Mouse (Mus musculus): ENCODE measurements around the gene Srp14.
A peak's percentile ranks its signal among the peaks of the same experiment; 100 is the strongest.

The Srp14 gene

GRCm38 (mm10) chr2:118479550-118479909, at the start of gene Srp14:
TSS of gene Srp14 (minus strand) at chr2:118479711.
- DNase-seq, result peak; percentile 97

DNA sequence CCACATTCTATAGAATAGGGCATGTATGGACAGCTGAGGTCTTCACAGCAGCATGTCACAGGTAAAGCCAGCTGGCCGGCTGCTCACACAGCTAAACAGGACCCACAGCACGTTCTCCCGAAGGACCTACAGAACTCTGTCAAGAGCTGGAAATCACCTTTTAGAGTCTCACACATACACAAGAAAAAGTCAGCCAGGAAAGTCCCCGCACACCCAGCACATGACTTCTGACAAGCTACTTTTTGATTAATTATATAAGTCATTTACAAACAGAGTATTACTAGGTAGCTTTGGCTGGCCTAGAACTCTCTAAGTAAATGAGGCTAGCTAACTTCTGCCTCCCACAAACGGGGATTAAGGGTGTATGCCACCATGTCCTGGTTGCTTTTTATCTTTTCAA, 47.0 kb upstream of the Srp14 start:
- no peak for DNase-seq

DNA sequence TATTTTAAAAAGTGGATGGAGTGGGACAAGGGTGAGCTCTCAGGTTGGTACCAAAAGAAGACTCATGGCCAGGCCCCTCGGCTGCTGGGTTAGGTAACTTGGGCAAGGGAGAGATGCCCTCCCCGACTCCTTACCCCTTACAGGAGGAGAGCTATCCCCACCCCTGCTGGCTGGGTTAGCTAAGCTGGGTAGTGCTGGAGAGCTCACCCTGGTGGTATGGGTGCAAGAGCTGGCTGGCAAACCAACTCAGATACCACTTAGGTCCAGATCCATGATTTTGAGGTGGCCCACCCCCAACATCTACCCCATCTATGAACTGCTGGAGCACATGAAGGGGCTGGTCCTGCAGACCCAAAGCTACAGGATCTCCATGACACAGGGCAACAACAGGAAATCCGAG, 45.3 kb upstream of the Srp14 start:
- no peak for DNase-seq

DNA sequence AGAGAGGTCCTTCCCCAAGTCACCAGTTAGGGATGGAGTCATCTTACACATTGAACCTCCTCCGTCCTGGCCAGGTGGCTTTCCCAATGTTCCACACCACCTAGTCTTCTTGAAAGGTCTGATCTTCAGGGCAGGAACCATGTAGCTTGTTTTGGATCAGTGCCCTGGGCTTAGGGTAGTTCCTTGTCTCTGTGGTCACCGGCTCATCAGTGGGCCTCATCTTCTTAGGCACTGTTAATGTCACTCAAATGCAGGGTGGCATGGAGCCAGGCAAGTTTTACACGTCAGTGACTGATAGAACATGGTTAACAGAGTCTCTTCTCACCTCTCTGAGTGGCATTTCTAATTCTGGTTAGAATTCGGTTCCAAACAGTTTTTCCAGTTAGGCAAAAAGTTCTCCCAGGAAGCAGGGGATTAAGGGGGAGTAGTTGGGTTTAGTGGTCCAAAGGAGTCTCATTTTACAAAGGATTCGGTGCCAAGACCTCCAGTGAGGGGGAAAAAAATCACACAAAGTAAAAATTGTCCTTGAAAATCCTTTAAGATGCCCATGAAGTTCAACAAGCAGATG, 43.7 kb upstream of the Srp14 start:
- no peak for DNase-seq

DNA sequence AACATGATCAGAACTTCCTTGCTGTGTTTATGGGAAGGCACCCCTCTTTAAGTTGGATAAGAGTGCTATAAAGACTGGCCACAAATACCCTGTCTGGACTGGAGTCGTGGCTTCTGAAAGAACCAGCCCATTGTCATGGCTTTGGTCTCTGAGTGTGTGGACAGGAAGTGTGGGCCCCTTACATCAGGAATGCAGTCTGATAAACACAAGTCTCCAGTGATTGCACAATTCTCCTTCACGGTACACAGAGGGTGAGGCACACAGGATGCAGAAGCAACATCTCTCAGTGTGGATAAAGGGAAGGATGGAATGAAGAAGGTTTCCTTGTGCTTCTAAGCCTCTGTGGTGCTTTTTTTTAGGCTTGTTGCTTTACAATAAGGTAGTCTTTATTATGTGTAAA, 42.8 kb upstream of the Srp14 start:
- no peak for DNase-seq

DNA sequence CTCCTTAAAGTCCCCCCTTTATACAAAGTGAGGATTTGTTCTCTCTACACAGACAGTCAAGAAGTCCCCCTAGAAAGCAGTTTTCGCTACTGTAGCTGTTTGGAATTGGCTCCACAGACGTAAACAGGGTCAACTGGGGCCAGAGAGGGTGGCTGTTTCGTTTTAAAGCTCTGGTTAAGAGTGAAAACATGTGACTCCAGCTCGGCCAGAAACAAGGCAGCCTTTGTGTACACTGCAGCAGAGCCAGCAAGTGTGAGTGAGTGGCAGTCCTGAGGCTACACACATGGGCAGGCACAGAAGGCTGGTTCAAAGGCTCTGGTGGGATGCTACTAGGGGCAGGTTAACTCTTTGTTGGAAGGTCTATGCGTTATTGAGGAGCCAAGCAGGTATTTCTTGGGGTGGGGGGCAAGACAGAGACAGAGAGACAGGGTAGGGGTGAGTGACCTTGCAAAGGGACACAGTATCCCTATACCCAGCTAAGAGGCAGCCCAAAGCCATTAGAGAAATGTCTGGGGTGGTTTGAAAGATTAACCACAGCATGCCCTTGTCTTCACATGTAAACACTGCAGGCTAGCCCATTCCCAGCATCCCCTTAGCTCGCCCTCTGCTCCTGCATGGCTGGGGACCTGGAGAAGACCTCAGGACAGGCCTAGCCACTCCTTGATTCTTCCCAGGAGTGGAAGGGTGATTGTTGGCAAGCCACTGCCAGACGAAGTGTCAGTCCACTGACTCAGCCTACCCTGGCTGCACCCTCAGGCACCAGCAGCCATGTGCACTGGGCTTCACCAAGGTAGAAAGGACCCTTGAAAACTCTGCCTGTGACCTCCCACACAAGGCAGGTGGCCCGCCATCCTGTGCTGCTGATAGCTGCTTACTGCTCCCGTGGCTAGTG, 40.8 kb upstream of the Srp14 start:
- DNase-seq, result peak; percentile 31

DNA sequence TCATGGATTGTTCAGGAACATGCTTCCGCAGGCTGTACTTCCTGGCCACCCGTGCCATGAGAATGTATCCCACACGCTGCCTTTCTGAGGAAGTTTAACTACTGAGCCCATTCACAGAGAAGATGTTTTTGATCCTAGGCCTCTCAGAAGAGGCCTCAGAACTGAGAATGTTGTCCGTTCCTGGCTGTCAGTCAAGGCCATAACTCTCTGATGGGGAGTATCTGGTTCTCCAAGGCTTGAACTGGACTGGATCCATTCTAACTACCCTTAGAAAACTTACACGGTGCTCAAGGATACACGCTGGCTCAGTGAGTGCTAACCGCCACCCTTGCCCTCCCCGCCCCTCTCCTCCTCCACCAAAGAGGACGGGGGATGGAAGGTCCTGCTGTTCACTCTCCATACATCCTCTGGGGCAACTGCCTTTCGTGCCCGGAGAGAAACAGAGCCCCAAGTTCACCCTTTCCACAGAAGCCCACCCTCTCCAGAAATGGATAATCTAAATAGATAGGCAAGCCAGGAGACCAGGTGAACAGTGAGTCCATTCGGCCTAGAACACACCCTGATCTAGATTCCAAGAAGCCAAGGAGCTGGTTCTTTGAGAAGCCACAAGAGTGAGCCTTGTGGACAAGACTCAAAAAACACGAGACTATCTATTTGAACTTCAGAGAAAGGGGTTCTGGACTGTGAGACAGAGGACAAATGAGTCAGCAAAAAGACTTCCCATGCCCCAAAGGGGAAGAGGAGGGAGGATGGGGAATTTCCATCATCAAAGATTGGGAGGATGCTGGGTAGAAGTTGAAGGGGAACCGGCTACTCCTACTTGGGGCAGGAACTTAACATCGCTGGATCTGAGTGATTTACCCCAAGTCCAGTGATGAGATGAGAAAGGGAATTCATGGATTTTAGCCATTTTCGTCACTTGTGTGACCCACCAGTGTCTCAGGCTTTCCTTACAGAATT, 33.2 kb upstream of the Srp14 start:
- no peak for DNase-seq

DNA sequence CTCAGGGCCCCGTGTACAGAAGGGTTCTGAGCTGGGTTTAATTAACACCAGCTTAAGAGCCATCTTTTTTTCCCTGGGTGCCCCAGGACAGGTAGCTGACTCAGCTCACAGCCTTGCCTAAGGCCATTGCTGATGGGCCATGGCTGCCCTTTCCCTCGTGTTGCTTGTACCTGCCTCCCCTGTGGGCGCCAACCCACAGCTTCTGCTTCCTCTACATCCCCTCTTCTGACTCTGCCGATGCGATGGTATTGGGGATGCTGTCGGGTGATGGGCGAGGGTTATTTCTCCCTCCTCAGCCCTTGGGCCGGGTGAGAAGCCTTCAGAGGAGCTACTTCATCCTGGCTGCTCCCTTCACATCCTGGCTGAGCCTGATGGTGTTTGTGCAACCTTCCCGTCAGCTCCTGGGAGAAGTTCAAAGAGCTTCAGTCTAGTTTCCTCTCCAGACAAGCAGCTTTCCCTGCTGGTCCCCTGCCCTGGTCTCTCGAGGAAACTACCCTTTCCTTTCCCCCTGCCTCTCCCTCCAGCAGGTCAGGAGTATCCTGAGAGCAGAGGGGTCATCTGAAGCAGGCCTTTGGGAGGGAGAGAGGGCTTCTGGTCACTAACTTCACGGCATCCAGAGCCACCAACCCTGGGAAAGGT, 32.4 kb upstream of the Srp14 start:
- DNase-seq, result no peak

DNA sequence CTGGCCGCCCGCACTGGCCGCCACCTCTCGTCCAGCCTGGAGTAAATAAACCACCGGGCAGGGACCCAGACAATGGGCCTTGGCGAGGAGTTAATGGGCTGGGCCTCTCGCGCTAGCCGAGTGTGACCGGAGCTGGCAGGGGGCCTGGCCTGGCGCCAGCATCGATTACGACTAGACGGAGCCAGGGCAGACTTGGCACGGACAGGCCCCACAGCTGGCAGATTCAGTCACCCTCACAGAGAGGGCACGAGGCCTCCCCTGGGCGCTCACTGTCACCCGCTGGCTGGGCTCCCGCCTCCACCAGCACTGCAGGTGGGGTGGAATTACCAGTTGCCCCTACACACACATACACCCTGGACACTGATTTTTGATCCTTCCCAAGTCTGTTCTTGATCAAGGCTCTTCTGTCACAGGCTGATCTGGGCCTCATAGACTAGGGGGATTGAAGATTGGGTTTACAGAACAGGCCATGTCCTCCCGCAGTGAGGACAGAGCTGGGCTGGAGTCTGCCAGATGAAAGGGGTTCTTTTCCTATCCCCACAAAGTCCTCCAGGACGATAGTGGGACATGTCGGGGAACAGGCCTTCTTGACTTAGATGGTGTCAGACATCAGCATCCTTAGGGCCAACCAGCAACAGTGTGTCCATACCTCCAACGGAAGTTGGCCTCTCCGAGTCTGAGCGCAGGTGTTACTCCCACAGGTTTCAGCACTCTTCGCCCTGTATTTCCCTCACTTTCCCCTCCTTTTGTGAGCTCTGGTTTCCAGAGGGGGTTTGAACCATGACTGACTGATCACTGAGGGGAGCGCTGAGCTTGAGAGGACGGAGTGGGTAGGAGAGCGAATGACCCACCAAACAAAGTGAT, 31.2 kb upstream of the Srp14 start:
- DNase-seq, result peak; percentile 33

- DNase-seq, result no peak
Observed at GRCm38 (mm10) chr2:118509688-118510446, 30.4 kb upstream of the Srp14 start.

GRCm38 (mm10) chr2:118507126-118507525, 27.6 kb upstream of the Srp14 start:
- no peak for DNase-seq

DNA sequence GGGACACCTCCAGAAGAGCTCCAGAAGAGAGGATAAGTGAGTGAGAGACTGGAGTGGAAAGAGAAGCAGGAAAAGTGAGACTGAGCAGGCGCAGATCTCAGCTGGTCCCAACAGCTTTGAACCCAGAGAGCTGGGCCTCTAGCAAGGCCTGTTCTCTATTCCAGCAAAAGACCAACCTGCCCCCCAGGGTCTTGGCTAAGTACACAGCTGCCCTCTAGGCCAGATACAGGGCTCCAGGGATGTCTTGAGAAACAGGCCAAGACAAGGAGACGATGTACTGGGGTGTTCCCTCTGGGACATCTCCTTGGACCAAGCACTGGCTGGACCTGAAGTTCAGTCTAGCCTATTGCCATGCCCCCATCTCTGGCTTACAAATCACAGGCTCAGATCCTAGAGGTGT, 20.7 kb upstream of the Srp14 start:
- DNase-seq, result no peak

GRCm38 (mm10) chr2:118499135-118499961, 19.8 kb upstream of the Srp14 start:
- DNase-seq, result peak; percentile 28

- DNase-seq, result no peak
Observed at GRCm38 (mm10) chr2:118498476-118498875, 19.0 kb upstream of the Srp14 start.

DNA sequence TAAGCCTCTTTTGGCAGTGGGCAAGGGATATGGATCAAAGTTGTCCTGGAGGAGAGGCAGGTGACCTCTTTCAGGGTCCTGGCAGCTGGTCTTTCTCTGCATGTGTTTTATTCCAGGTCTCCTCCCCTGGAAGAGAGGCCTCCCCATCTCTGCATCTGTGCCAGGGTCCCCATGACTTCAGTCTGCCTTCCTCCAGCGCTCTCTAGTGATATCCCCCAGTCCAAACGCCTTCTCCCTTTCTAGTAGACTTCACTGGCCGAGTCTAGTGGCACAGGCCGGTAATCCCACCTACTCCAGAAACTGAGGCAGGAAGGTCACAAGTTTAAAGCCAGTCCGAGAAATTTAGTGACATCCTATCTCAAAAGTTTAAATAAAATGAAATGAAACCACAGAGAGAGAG, 18.4 kb upstream of the Srp14 start:
- no peak for DNase-seq

GRCm38 (mm10) chr2:118495024-118495423, 15.5 kb upstream of the Srp14 start:
- DNase-seq, result no peak

DNA sequence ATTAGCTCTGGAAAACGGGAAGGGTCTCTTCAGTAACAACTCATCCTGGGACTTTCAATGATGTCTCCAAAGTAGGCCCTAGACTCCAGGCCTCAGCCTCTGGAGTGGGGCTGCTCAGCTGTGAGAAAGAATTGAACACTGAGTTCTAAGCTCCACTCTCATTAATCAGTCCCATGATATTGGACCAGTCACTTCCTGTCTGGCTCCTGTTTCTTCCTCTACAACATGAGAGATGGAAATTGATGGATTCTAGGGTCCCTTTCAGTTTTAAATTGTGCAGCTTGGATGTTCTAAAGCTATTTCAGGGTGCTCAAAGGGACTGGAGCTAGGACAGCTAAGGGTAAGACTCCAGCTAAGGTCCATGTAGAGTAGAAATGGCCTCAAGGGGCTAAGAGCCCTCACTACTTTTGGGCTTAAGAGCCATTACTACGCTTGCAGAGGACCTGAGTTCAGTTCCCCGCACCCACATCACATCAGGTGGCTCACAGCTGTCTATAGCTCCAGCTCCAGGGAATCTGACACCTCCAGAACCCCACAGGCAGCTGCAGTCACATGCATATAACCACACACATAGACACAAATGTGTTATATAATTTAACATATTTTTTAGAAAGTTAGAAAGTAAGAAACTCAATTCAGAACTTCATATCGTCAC, 12.4 kb upstream of the Srp14 start:
- no peak for DNase-seq

DNA sequence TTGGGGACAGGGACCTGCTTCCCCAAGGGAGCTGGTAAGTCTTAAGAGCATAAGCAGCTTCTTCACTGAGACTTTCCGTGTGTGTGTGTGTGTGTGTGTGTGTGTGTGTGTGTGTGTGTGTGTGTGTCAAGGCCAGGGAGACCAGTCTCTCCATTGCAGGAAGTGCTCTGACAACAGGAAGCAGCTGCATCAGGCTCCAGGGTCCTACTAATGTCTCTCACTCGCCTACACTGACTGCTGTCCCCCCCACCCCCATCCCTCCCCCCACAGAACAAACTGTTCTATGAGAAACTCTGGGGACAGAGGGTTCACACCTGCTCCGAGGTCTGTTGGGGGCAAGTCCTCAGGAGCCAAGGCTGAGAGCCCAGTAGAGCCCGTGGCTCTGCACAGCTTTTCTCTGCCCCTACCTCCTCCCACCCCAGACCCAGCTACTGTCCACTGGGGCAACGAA, 11.8 kb upstream of the Srp14 start:
- peak; percentile 42 for DNase-seq

All from liver (tissue).